Mouse (Mus musculus): ENCODE results near the gene Ptprm. TPM values are rescaled to one million over a fixed set of nuclear protein-coding genes. Genes with fewer than 3 reads are reported as not detected.

Gene Ptprm
- polyA plus RNA-seq, 1 experiment from 2014 or later: 1.6 TPM

- 37% methylated on average over 2 of the region's 2 CpGs for WGBS (ENCODE audit: insufficient replicate concordance)
These were observed 267.4 kb downstream of the Ptprm start for GRCm38 (mm10) chr17:67086811-67087210.

GRCm38 (mm10) chr17:67084501-67084900 is 269.8 kb downstream of the Ptprm start:
- WGBS (ENCODE audit: insufficient replicate concordance): 64% methylated on average over 4 of the region's 4 CpGs
- H3K27me3 ChIP-seq (ENCODE audit: control insufficient read depth, insufficient read depth, low read depth, low read length): no peaks in the 10 kb centered on the region
- H3K36me3 ChIP-seq (ENCODE audit: control insufficient read depth, insufficient read depth): no peaks in the 10 kb centered on the region
- no peak overlapping the region for H3K27ac ChIP-seq (ENCODE audit: low read length)
- H3K4me1 ChIP-seq (ENCODE audit: control insufficient read depth, low read depth, low read length): no peaks in the 10 kb centered on the region
- no peak overlapping the region for H3K4me3 ChIP-seq (ENCODE audit: low read depth, low read length)
- ATAC-seq (ENCODE audit: low read depth): no peak
- no peak overlapping the region for H3K4me2 ChIP-seq (ENCODE audit: low read depth, low read length)
- H3K9ac ChIP-seq (ENCODE audit: low read depth, low read length): no peak overlapping the region
- H3K9me3 ChIP-seq (replicated peaks; ENCODE audit: control insufficient read depth, low read length): no peaks in the 10 kb centered on the region

More at GRCm38 (mm10) chr17:67086811-67087210, 267.4 kb downstream of the Ptprm start:
- no peak for ATAC-seq (ENCODE audit: low read depth)
- Histone ChIP-seq H3K9ac (ENCODE audit: low read depth, low read length) (no peak overlapping the region), H3K27ac (ENCODE audit: low read length) (no peak overlapping the region), H3K9me3 (replicated peaks; ENCODE audit: control insufficient read depth, low read length) (no peaks in the 10 kb centered on the region), H3K4me2 (ENCODE audit: low read depth, low read length) (no peak overlapping the region), H3K36me3 (ENCODE audit: control insufficient read depth, insufficient read depth) (no peaks in the 10 kb centered on the region), H3K4me1 (ENCODE audit: control insufficient read depth, low read depth, low read length) (no peaks in the 10 kb centered on the region), H3K27me3 (ENCODE audit: control insufficient read depth, insufficient read depth, low read depth, low read length) (no peaks in the 10 kb centered on the region), H3K4me3 (ENCODE audit: low read depth, low read length) (no peak overlapping the region)

- Histone ChIP-seq H3K27ac (ENCODE audit: low read length) (no peak overlapping the region), H3K4me2 (ENCODE audit: low read depth, low read length) (no peak overlapping the region), H3K4me1 (ENCODE audit: control insufficient read depth, low read depth, low read length) (no peaks in the 10 kb centered on the region), H3K36me3 (ENCODE audit: control insufficient read depth, insufficient read depth) (no peaks in the 10 kb centered on the region), H3K27me3 (ENCODE audit: control insufficient read depth, insufficient read depth, low read depth, low read length) (no peaks in the 10 kb centered on the region), H3K9me3 (replicated peaks; ENCODE audit: control insufficient read depth, low read length) (no peaks in the 10 kb centered on the region), H3K9ac (ENCODE audit: low read depth, low read length) (no peak overlapping the region), H3K4me3 (ENCODE audit: low read depth, low read length) (no peak overlapping the region)
- no peak for ATAC-seq (ENCODE audit: low read depth)
- 40% methylated on average over 5 of the region's 5 CpGs for WGBS (ENCODE audit: insufficient replicate concordance)
These were observed 270.2 kb downstream of the Ptprm start for GRCm38 (mm10) chr17:67084093-67084492.

GRCm38 (mm10) chr17:67079570-67079969 is 274.7 kb downstream of the Ptprm start:
- no peak for ATAC-seq (ENCODE audit: low read depth)
- Histone ChIP-seq H3K9me3 (replicated peaks; ENCODE audit: control insufficient read depth, low read length) (no peaks in the 10 kb centered on the region), H3K4me2 (ENCODE audit: low read depth, low read length) (no peak overlapping the region), H3K9ac (ENCODE audit: low read depth, low read length) (no peak overlapping the region), H3K4me1 (ENCODE audit: control insufficient read depth, low read depth, low read length) (no peaks in the 10 kb centered on the region), H3K27me3 (ENCODE audit: control insufficient read depth, insufficient read depth, low read depth, low read length) (no peaks in the 10 kb centered on the region), H3K4me3 (ENCODE audit: low read depth, low read length) (no peak overlapping the region), H3K36me3 (ENCODE audit: control insufficient read depth, insufficient read depth) (no peaks in the 10 kb centered on the region), H3K27ac (ENCODE audit: low read length) (no peak overlapping the region)
- 46% methylated on average over 1 of the region's 1 CpGs for WGBS (ENCODE audit: insufficient replicate concordance)

GRCm38 (mm10) chr17:67073580-67073979 is 280.7 kb downstream of the Ptprm start:
- no peak for ATAC-seq (ENCODE audit: low read depth)
- no peak overlapping the region for H3K4me2 ChIP-seq (ENCODE audit: low read depth, low read length)
- H3K36me3 ChIP-seq (ENCODE audit: control insufficient read depth, insufficient read depth): no peaks in the 10 kb centered on the region
- no peaks in the 10 kb centered on the region for H3K4me1 ChIP-seq (ENCODE audit: control insufficient read depth, low read depth, low read length)
- no peaks in the 10 kb centered on the region for H3K27me3 ChIP-seq (ENCODE audit: control insufficient read depth, insufficient read depth, low read depth, low read length)
- no peak overlapping the region for H3K9ac ChIP-seq (ENCODE audit: low read depth, low read length)
- no peaks in the 10 kb centered on the region for H3K9me3 ChIP-seq (replicated peaks; ENCODE audit: control insufficient read depth, low read length)
- no peak overlapping the region for H3K27ac ChIP-seq (ENCODE audit: low read length)
- H3K4me3 ChIP-seq (ENCODE audit: low read depth, low read length): no peak overlapping the region
- 68% methylated on average over 4 of the region's 4 CpGs for WGBS (ENCODE audit: insufficient replicate concordance)

GRCm38 (mm10) chr17:67073139-67073538 is 281.1 kb downstream of the Ptprm start:
- no peak overlapping the region for H3K27ac ChIP-seq (ENCODE audit: low read length)
- H3K9ac ChIP-seq (ENCODE audit: low read depth, low read length): no peak overlapping the region
- no peaks in the 10 kb centered on the region for H3K9me3 ChIP-seq (replicated peaks; ENCODE audit: control insufficient read depth, low read length)
- no peak overlapping the region for H3K4me3 ChIP-seq (ENCODE audit: low read depth, low read length)
- H3K4me2 ChIP-seq (ENCODE audit: low read depth, low read length): no peak overlapping the region
- H3K36me3 ChIP-seq (ENCODE audit: control insufficient read depth, insufficient read depth): no peaks in the 10 kb centered on the region
- no peaks in the 10 kb centered on the region for H3K27me3 ChIP-seq (ENCODE audit: control insufficient read depth, insufficient read depth, low read depth, low read length)
- ATAC-seq (ENCODE audit: low read depth): no peak
- WGBS (ENCODE audit: insufficient replicate concordance): 75% methylated on average over 6 of the region's 6 CpGs
- no peaks in the 10 kb centered on the region for H3K4me1 ChIP-seq (ENCODE audit: control insufficient read depth, low read depth, low read length)

GRCm38 (mm10) chr17:67071231-67072009 is 282.8 kb downstream of the Ptprm start:
- Histone ChIP-seq H3K4me1 (ENCODE audit: control insufficient read depth, low read depth, low read length) (no peaks in the 10 kb centered on the region), H3K4me3 (ENCODE audit: low read depth, low read length) (no peak overlapping the region), H3K4me2 (ENCODE audit: low read depth, low read length) (no peak overlapping the region), H3K9ac (ENCODE audit: low read depth, low read length) (no peak overlapping the region), H3K9me3 (replicated peaks; ENCODE audit: control insufficient read depth, low read length) (no peaks in the 10 kb centered on the region), H3K27me3 (ENCODE audit: control insufficient read depth, insufficient read depth, low read depth, low read length) (no peaks in the 10 kb centered on the region), H3K27ac (ENCODE audit: low read length) (no peak overlapping the region), H3K36me3 (ENCODE audit: control insufficient read depth, insufficient read depth) (no peaks in the 10 kb centered on the region)
- WGBS (ENCODE audit: insufficient replicate concordance): 73% methylated on average over 7 of the region's 7 CpGs
- ATAC-seq (ENCODE audit: low read depth): no peak

GRCm38 (mm10) chr17:67063611-67064010 is 290.6 kb downstream of the Ptprm start:
- no peak overlapping the region for H3K9ac ChIP-seq (ENCODE audit: low read depth, low read length)
- ATAC-seq (ENCODE audit: low read depth): no peak
- H3K27ac ChIP-seq (ENCODE audit: low read length): no peak overlapping the region
- no peak overlapping the region for H3K4me2 ChIP-seq (ENCODE audit: low read depth, low read length)
- no peaks in the 10 kb centered on the region for H3K36me3 ChIP-seq (ENCODE audit: control insufficient read depth, insufficient read depth)
- H3K4me3 ChIP-seq (ENCODE audit: low read depth, low read length): no peak overlapping the region
- no peaks in the 10 kb centered on the region for H3K27me3 ChIP-seq (ENCODE audit: control insufficient read depth, insufficient read depth, low read depth, low read length)
- WGBS (ENCODE audit: insufficient replicate concordance): 63% methylated on average over 5 of the region's 5 CpGs
- no peaks in the 10 kb centered on the region for H3K4me1 ChIP-seq (ENCODE audit: control insufficient read depth, low read depth, low read length)
- H3K9me3 ChIP-seq (replicated peaks; ENCODE audit: control insufficient read depth, low read length): no peaks in the 10 kb centered on the region

- H3K4me1 ChIP-seq (ENCODE audit: control insufficient read depth, low read depth, low read length): no peaks in the 10 kb centered on the region
- H3K4me3 ChIP-seq (ENCODE audit: low read depth, low read length): no peak overlapping the region
- H3K27me3 ChIP-seq (ENCODE audit: control insufficient read depth, insufficient read depth, low read depth, low read length): no peaks in the 10 kb centered on the region
- no peak for ATAC-seq (ENCODE audit: low read depth)
- H3K4me2 ChIP-seq (ENCODE audit: low read depth, low read length): no peak overlapping the region
- H3K27ac ChIP-seq (ENCODE audit: low read length): no peak overlapping the region
- H3K9me3 ChIP-seq (replicated peaks; ENCODE audit: control insufficient read depth, low read length): no peaks in the 10 kb centered on the region
- WGBS (ENCODE audit: insufficient replicate concordance): 61% methylated on average over 6 of the region's 6 CpGs
- H3K9ac ChIP-seq (ENCODE audit: low read depth, low read length): no peak overlapping the region
- no peaks in the 10 kb centered on the region for H3K36me3 ChIP-seq (ENCODE audit: control insufficient read depth, insufficient read depth)
These were observed 298.6 kb downstream of the Ptprm start for GRCm38 (mm10) chr17:67055681-67056080.
